Mouse (Mus musculus): Measurements from ENCODE around the gene Gldn. TPM values are rescaled to one million over a fixed set of nuclear protein-coding genes. Genes with fewer than 3 reads are reported as not detected.

Gldn gene
- not detected in 2 replicates for polyA plus RNA-seq (2012; rRNA removed)

DNA sequence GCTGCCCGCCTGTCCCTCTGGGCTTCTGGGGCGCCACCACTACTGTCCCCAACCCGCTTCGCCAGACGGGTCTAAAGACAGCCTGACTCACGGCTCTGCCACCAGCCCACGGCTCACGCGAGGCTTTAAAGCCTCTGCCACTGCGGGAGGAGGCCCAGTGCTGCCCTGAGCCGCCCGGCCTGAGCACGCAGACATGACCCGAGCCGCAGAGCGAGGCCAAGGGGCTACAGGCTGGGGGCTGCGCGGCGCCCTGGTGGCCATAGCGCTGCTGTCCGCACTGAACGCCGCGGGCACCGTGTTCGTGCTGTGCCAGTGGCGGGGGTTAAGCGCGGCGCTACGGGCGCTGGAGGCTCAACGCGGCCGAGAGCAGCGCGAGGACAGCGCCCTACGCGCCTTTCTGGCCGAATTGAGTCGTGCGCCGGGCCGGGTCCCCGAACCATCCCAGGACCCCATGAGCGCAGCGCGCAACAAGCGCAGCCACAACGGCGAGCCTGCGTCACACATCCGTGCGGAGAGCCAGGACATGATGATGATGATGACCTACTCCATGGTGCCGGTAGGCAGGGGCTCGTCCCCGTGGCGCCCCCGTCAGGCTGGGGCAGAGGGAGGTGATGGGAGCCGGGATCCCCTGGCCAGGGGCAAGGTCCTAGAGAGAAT is at the start of gene Gldn:
Gldn (plus strand) TSS at position 156 of the 657 bp plus-strand sequence.

DNA sequence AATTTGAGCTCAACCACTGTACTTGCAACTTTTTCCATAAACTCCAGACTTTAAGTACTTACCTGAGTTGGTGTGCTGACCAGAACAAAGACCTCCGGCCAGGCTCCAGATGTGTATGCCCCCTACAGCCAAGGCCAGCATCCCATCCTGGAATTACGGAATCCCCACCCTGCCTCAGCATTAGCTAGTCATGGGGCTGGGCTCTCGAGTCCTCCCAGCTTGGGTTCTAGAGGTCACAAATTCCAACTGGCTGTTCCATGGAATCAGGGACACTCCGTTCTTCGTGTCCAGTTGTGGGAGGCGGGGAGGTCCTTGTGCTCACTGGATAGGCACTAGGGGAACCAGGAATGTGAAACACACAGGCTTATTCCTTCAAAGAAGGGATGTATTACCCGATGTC is 18.3 kb upstream of the Gldn start, which contains the start of gene Cyp19a1:
Cyp19a1 (minus strand) TSS at position 101 of the 400 bp plus-strand sequence.

Other genes with a start within 250 kb of the Gldn start
- 0.36 and 0.40 TPM in 2 replicates for gene Tnfaip8l3, start 218.1 kb upstream of the Gldn start, polyA plus RNA-seq (2012; rRNA removed)
- gene Cyp19a1, start 18.4 kb upstream of the Gldn start, polyA plus RNA-seq (2012; rRNA removed): not detected in 2 replicates
- gene Dmxl2, start 215.1 kb downstream of the Gldn start, polyA plus RNA-seq (2012; rRNA removed): 0.43 and 0.84 TPM in 2 replicates

Measured in colon, adult 2 months (tissue).